Mouse (Mus musculus) olfactory bulb, adult 2 months (tissue): ENCODE measurements at regions not wholly inside any gene's neighbourhood (a gene's known extent, or its start where the extent isn't known, plus 50 kb on each side); places are given as distances from the start of the nearest gene placed in this dataset.

Experiments
- CTCF ChIP-seq: fragments of 200-500 bp; IDR thresholded peaks from 2 replicates; pipeline ENCODE4 v1.5.1; 2012; ENCODE audit warnings: low read depth, mild to moderate bottlenecking, low read length, moderate library complexity; ENCODE audit not compliant: insufficient read depth
- POLR2A ChIP-seq: fragments of 200-500 bp; IDR thresholded peaks from 2 replicates; pipeline ENCODE4 v1.6.1; 2012; ENCODE audit warnings: mild to moderate bottlenecking, low read depth, low read length, moderate library complexity; ENCODE audit not compliant: insufficient read depth

DNA sequence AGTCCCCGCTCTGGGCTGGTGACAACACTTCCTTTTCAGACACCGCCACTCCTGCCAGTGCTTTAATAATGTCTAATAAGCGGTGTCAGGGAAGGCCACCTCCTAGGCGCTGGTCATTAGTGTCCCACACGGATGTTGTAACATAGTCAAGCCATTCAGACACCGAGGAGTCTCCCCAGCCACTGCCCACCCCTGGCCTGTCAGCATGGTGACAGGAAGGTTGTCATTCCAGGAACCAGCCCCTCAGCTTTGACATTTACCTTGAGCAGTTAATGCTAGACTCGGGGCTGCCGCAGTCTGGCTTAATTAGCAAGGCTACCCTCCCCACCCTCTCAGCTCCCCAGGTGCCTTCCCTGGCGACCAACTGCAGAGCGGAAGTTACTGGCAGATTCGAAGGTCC, 58.0 kb upstream of the Mphosph6 start:
- TF ChIP-seq POLR2A, result no peak
- no peak for TF ChIP-seq CTCF
